Mouse (Mus musculus) hindbrain, embryonic 10.5 days (tissue): ENCODE results near the gene Cluap1. TPM values are rescaled to one million over a fixed set of nuclear protein-coding genes. Genes with fewer than 3 reads are reported as not detected.

ENCODE experiments used
- DNase-seq: peaks from one replicate; pipeline ENCODE4 v3.0.0-alpha.2; 2017; ENCODE audit warnings: low spot score
- H3K27ac ChIP-seq: fragments of 300-500 bp; sonication (generic); 2 replicates; pipeline ENCODE4 v1.5.1; 2016; ENCODE audit warnings: mild to moderate bottlenecking, moderate library complexity
- H3K27me3 ChIP-seq: fragments of 300-500 bp; sonication (generic); 2 replicates; pipeline ENCODE4 v1.6.1; 2016; ENCODE audit warnings: mild to moderate bottlenecking; ENCODE audit not compliant: poor library complexity, insufficient read depth, severe bottlenecking
- H3K36me3 ChIP-seq: fragments of 300-500 bp; sonication (generic); 2 replicates; pipeline ENCODE4 v1.6.1; 2016; ENCODE audit warnings: mild to moderate bottlenecking, moderate library complexity
- H3K4me1 ChIP-seq: fragments of 300-500 bp; sonication (generic); replicated peaks from 2 replicates; pipeline ENCODE4 v1.6.1; 2016; ENCODE audit warnings: mild to moderate bottlenecking
- H3K4me3 ChIP-seq: fragments of 300-500 bp; sonication (generic); 2 replicates; pipeline ENCODE4 v1.5.1; 2016; ENCODE audit warnings: mild to moderate bottlenecking, moderate library complexity
- H3K9me3 ChIP-seq: fragments of 300-500 bp; sonication (generic); 2 replicates; pipeline ENCODE4 v1.6.1; 2016; ENCODE audit warnings: mild to moderate bottlenecking, moderate library complexity
- WGBS: fragments of 180-500 bp; shearing (Covaris S2); methylation state at CpG from one replicate; pipeline ENCODE4 v1.1.7; 2016; 5-methylcytosine and 5-hydroxymethylcytosine counted together
- polyA plus RNA-seq: library from polyadenylated mRNA; unstranded; fragments of >200 nt; fragmentation: Nextera tagmentation; extraction: Ambion mirVana; gene quantifications from 2 replicates; pipeline ENCODE4 v1.2.1, GENCODE M21; 2016

Gene Cluap1
- 18.7 and 22.4 TPM in 2 replicates for polyA plus RNA-seq

- peak; percentile 92 for DNase-seq
- H3K9me3 ChIP-seq = no peaks in the 10 kb centered on the region
- under 1% methylated on average over 33 of the region's 33 CpGs for WGBS
- H3K4me1 ChIP-seq = peaks cover 20% of the 10 kb centered on the region
- peak within 1 kb of the TSS; percentile 87 for H3K27ac ChIP-seq
- peaks cover 54% of the 10 kb centered on the region for H3K36me3 ChIP-seq
- peak within 1 kb of the TSS; percentile 61 for H3K4me3 ChIP-seq
- no peaks in the 10 kb centered on the region for H3K27me3 ChIP-seq
These were observed at the start of gene Cluap1, which contains the start of gene 1700037C18Rik for GRCm38 (mm10) chr16:3908537-3909111. Gene Cluap1 (plus strand): TSS chr16:3908801. Gene 1700037C18Rik (minus strand): TSS chr16:3908689.

- Histone ChIP-seq H3K27me3 (no peaks in the 10 kb centered on the region), H3K4me3 (no peak overlapping the region), H3K4me1 (no peaks in the 10 kb centered on the region), H3K9me3 (no peaks in the 10 kb centered on the region), H3K27ac (no peak overlapping the region), H3K36me3 (peaks cover 27% of the 10 kb centered on the region)
- DNase-seq = no peak
- 95% methylated on average over 4 of the region's 4 CpGs for WGBS
These were observed 49.3 kb upstream of the Cluap1 start for GRCm38 (mm10) chr16:3859254-3859653.

GRCm38 (mm10) chr16:3871815-3872214, 36.8 kb upstream of the Cluap1 start:
- peak overlapping the region; percentile 61 for H3K4me3 ChIP-seq
- H3K36me3 ChIP-seq = peaks cover 21% of the 10 kb centered on the region
- H3K9me3 ChIP-seq = no peaks in the 10 kb centered on the region
- H3K4me1 ChIP-seq = peaks cover 22% of the 10 kb centered on the region
- no peaks in the 10 kb centered on the region for H3K27me3 ChIP-seq
- peak overlapping the region; percentile 82 for H3K27ac ChIP-seq
- 1% methylated on average over 16 of the region's 16 CpGs for WGBS
- no peak for DNase-seq

- Histone ChIP-seq H3K9me3 (no peaks in the 10 kb centered on the region), H3K4me3 (peak within 1 kb of the TSS; percentile 61), H3K27ac (peak within 1 kb of the TSS; percentile 82), H3K4me1 (peaks cover 22% of the 10 kb centered on the region), H3K36me3 (peaks cover 22% of the 10 kb centered on the region), H3K27me3 (no peaks in the 10 kb centered on the region)
- peak; percentile 95 for DNase-seq
- WGBS = 4% methylated on average over 47 of the region's 47 CpGs
These were observed 36.2 kb upstream of the Cluap1 start, which contains the start of gene Naa60 for GRCm38 (mm10) chr16:3872216-3873047. Gene Naa60 (plus strand): TSS chr16:3872375.

GRCm38 (mm10) chr16:3876346-3876745, 32.3 kb upstream of the Cluap1 start:
- 95% methylated on average over 4 of the region's 4 CpGs for WGBS
- no peak overlapping the region for H3K4me3 ChIP-seq
- peaks cover 18% of the 10 kb centered on the region for H3K4me1 ChIP-seq
- no peak overlapping the region for H3K27ac ChIP-seq
- no peaks in the 10 kb centered on the region for H3K9me3 ChIP-seq
- peaks cover 27% of the 10 kb centered on the region for H3K36me3 ChIP-seq
- H3K27me3 ChIP-seq = no peaks in the 10 kb centered on the region
- DNase-seq = no peak

GRCm38 (mm10) chr16:3884201-3885064, 24.2 kb upstream of the Cluap1 start, which contains the start of the genes Zfp597 and Gm20695:
Gene Zfp597 (minus strand): TSS chr16:3884561.
Gene Gm20695 (plus strand): TSS chr16:3884648.
- under 1% methylated on average over 88 of the region's 88 CpGs for WGBS
- Histone ChIP-seq H3K9me3 (no peaks in the 10 kb centered on the region), H3K4me1 (peaks cover 16% of the 10 kb centered on the region), H3K27ac (peak within 1 kb of the TSS; percentile 95), H3K4me3 (peak within 1 kb of the TSS; percentile 95), H3K36me3 (peaks cover 16% of the 10 kb centered on the region), H3K27me3 (no peaks in the 10 kb centered on the region)
- peak; percentile 96 for DNase-seq

GRCm38 (mm10) chr16:3885065-3885670, 23.4 kb upstream of the Cluap1 start:
- Histone ChIP-seq H3K27me3 (no peaks in the 10 kb centered on the region), H3K4me1 (peaks cover 16% of the 10 kb centered on the region), H3K27ac (peak overlapping the region; percentile 95), H3K4me3 (peak overlapping the region; percentile 95), H3K9me3 (no peaks in the 10 kb centered on the region), H3K36me3 (peaks cover 14% of the 10 kb centered on the region)
- 5% methylated on average over 10 of the region's 10 CpGs for WGBS
- no peak for DNase-seq

- 95% methylated on average over 14 of the region's 14 CpGs for WGBS
- Histone ChIP-seq H3K9me3 (no peaks in the 10 kb centered on the region), H3K27ac (no peak overlapping the region), H3K36me3 (peaks cover 22% of the 10 kb centered on the region), H3K4me3 (no peak overlapping the region), H3K27me3 (no peaks in the 10 kb centered on the region), H3K4me1 (no peaks in the 10 kb centered on the region)
- DNase-seq = no peak
These were observed 16.8 kb upstream of the Cluap1 start for GRCm38 (mm10) chr16:3891621-3892295.

- H3K9me3 ChIP-seq = no peaks in the 10 kb centered on the region
These were observed 14.9 kb upstream of the Cluap1 start for GRCm38 (mm10) chr16:3893739-3894138.

GRCm38 (mm10) chr16:3895173-3895792, 13.3 kb upstream of the Cluap1 start:
- Histone ChIP-seq H3K36me3 (peaks cover 54% of the 10 kb centered on the region), H3K4me3 (no peak overlapping the region), H3K4me1 (no peaks in the 10 kb centered on the region), H3K9me3 (no peaks in the 10 kb centered on the region), H3K27me3 (no peaks in the 10 kb centered on the region), H3K27ac (no peak overlapping the region)
- WGBS = 76% methylated on average over 9 of the region's 9 CpGs
- no peak for DNase-seq

More at GRCm38 (mm10) chr16:3893739-3894138, 14.9 kb upstream of the Cluap1 start:
- H3K27me3 ChIP-seq = no peaks in the 10 kb centered on the region
- no peak overlapping the region for H3K4me3 ChIP-seq
- WGBS = 90% methylated on average over 3 of the region's 3 CpGs
- H3K36me3 ChIP-seq = peaks cover 41% of the 10 kb centered on the region
- no peak for DNase-seq
- H3K27ac ChIP-seq = no peak overlapping the region
- H3K4me1 ChIP-seq = no peaks in the 10 kb centered on the region

- H3K36me3 ChIP-seq = peaks cover 62% of the 10 kb centered on the region
- no peak overlapping the region for H3K4me3 ChIP-seq
- DNase-seq = no peak
- no peaks in the 10 kb centered on the region for H3K4me1 ChIP-seq
- no peak overlapping the region for H3K27ac ChIP-seq
- no peaks in the 10 kb centered on the region for H3K9me3 ChIP-seq
- 89% methylated on average over 6 of the region's 6 CpGs for whole genome bisulfite sequencing
- H3K27me3 ChIP-seq = no peaks in the 10 kb centered on the region
These were observed 12.6 kb upstream of the Cluap1 start for GRCm38 (mm10) chr16:3896046-3896445.
